Mouse (Mus musculus): Measurements from ENCODE around the gene Ubxn7. TPM values are rescaled to one million over a fixed set of nuclear protein-coding genes. Genes with fewer than 3 reads are reported as not detected.

The Ubxn7 gene
- total RNA-seq, 1 experiment from 2014 or later: 41.0 TPM

DNA sequence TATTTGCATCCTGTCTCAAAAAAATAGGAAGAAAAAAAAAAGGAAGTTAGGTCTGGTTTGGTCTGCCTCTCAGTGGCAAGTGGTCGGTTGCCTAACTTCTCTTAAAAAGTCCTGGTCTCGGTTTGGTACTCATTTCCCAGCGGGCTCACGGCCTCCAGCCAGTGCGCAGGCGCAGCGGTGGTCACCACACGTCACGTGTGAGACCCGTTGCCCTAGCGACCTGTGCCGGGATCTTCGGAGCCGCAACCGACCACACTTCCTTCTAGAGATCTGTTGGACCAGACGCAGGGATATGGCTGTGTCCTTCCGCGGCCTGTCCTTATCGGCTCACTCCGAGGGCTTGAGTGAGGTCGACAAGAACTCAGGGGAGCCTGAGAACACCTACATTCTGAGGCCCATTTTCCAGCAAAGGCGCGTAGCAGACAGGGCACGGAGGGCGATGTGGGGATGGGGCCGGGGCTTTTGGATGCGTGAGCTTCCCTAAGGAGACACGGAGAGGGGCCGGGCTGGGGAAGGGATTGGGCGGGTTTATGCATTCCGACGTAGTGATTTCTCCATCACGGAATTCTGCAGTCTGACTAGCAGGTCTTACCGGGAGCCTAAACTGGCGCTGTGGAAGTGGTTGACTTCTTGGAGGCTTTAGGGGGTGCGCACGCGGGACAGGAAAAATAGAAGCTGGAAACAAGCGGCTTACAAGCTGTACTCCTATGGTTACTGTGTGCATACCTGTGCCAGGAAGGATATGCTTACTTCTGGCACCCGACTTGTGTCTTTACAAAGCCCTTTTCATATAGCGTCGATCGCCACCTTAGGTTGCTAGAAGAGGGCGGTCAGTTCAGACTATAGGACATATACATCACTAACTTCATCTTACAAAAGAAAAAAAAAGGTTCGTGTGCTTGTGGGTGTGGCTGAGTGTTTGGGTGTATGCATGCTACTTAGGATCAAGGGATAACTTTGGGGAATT, 87.7 kb downstream of the Ubxn7 start, which contains the start of gene Tctex1d2:
Gene Tctex1d2, plus strand, starts transcription at position 186 of the 967 bp plus-strand sequence.
- peak; percentile 95 for ATAC-seq (replicated peaks; ENCODE audit: insufficient number of reproducible peaks, low FRiP score, low TSS enrichment, poor library complexity, severe bottlenecking)

- no peak for ATAC-seq (replicated peaks; ENCODE audit: insufficient number of reproducible peaks, low FRiP score, low TSS enrichment, poor library complexity, severe bottlenecking)
Observed at GRCm38 (mm10) chr16:32427506-32427905, 95.4 kb downstream of the Ubxn7 start.

- ATAC-seq (replicated peaks; ENCODE audit: insufficient number of reproducible peaks, low FRiP score, low TSS enrichment, poor library complexity, severe bottlenecking): peak; percentile 78
Observed at GRCm38 (mm10) chr16:32430474-32431046, 98.5 kb downstream of the Ubxn7 start, which contains the start of gene Pcyt1a. Gene Pcyt1a (plus strand): TSS chr16:32430921.

- ATAC-seq (replicated peaks; ENCODE audit: insufficient number of reproducible peaks, low FRiP score, low TSS enrichment, poor library complexity, severe bottlenecking): peak; percentile 23; the same call in 1 of the 2 replicates
Observed at GRCm38 (mm10) chr16:32431047-32431591, 99.1 kb downstream of the Ubxn7 start.

DNA sequence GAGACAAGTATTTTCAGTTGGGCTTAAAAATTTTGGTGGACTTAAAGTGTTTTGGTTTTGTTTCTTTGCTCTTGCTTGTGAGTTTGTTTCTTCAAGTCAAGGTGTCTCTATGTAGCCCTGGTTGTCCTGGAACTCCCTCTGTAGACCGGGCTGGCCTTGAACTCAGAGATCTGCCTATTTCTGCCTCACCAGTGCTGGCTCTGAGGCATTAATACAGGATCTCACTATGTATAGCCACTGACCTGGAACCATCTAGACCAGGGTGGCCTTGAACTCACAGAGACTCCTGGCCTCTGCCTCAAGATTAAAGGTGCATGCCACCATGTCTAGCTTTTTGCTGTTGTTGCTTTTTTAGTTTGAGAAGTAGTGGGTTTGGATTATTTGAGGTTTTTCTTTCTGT, 99.9 kb downstream of the Ubxn7 start:
- ATAC-seq (replicated peaks; ENCODE audit: insufficient number of reproducible peaks, low FRiP score, low TSS enrichment, poor library complexity, severe bottlenecking): no peak

DNA sequence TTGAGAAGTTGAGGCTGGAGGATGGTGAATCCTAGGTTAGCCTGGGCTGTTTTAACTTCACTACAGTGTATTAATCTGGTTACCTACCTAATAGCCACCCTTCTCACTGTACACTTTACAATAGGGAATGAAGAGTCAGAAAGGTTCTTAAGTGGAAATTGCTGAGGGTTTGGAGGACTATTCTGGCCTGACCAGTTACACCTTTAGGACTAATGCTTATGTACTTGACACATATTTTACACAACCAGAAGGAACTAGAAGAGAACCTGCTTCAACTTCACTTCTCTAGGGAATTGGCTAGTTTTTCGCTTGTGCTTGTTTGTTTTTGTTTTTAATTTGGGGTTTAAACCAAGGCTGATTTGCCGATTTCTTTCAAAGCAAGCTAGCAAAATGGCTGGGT, 101.1 kb downstream of the Ubxn7 start:
- ATAC-seq (replicated peaks; ENCODE audit: insufficient number of reproducible peaks, low FRiP score, low TSS enrichment, poor library complexity, severe bottlenecking): no peak

DNA sequence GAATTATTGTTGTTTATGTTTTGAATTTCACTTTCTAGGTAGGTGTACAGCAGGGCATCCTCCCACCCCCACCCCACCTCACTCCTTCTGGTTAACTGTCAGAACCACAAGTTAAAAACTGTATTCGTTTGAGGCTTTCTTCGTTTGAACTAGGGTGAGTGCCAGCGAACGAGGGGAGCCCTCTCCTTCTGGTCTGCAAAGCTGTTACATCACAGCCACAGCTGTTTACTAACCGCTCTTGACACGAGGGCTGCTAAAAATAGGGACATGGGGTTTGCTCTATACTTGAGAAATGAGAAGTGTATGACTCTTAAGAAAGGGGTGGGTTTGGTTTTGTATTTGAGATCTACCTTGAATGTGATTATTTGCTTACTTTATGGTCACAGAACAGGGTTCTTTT, 102.0 kb downstream of the Ubxn7 start:
- ATAC-seq (replicated peaks; ENCODE audit: insufficient number of reproducible peaks, low FRiP score, low TSS enrichment, poor library complexity, severe bottlenecking): peak; percentile 90

GRCm38 (mm10) chr16:32434691-32435090, 102.6 kb downstream of the Ubxn7 start:
- no peak for ATAC-seq (replicated peaks; ENCODE audit: insufficient number of reproducible peaks, low FRiP score, low TSS enrichment, poor library complexity, severe bottlenecking)

DNA sequence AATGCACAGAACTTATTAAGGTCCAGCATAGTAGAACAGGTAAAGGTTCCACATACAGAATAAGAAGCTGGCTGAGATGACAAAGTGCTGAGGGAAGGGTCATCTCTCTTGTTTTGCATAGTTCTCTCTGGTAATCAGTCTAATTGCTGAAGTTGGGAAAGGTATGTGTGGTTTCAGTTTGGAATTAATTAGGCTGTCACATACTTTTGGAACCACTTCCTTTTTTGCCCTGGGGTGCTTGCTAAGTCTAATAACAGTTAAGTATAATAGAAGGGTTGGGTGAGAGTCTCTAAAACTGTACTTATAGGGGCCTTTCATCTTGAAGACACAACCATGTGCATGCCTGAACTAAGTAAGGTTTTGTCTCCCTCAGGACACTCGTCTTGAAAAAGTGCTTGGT, 104.6 kb downstream of the Ubxn7 start:
- ATAC-seq (replicated peaks; ENCODE audit: insufficient number of reproducible peaks, low FRiP score, low TSS enrichment, poor library complexity, severe bottlenecking): no peak

GRCm38 (mm10) chr16:32437266-32437665, 105.2 kb downstream of the Ubxn7 start:
- no peak for ATAC-seq (replicated peaks; ENCODE audit: insufficient number of reproducible peaks, low FRiP score, low TSS enrichment, poor library complexity, severe bottlenecking)

- no peak for ATAC-seq (replicated peaks; ENCODE audit: insufficient number of reproducible peaks, low FRiP score, low TSS enrichment, poor library complexity, severe bottlenecking)
Observed at GRCm38 (mm10) chr16:32441432-32441831, 109.4 kb downstream of the Ubxn7 start.

Other genes starting within 250 kb of the Ubxn7 start
- 47.5 to 86.8 TPM (median 70.6 TPM) in 3 replicates for gene Pigx, start 232.5 kb upstream of the Ubxn7 start, total RNA-seq (2017)
- 11.1 to 15.4 TPM (median 12.7 TPM) in 3 replicates for gene Cep19, start 232.5 kb upstream of the Ubxn7 start, total RNA-seq (2017)
- gene Nrros, start 166.7 kb upstream of the Ubxn7 start, total RNA-seq (2017): 151 to 182 TPM (median 158 TPM) in 3 replicates
- gene Bex6, start 152.4 kb upstream of the Ubxn7 start, total RNA-seq (2017): 0.87 to 1.3 TPM in 2 of 3 replicates, not detected in the other
- gene Fbxo45, start 85.1 kb upstream of the Ubxn7 start, total RNA-seq (2017): 11.4 to 17.4 TPM (median 14.1 TPM) in 3 replicates
- 12.4 to 18.3 TPM (median 15.3 TPM) in 3 replicates for gene Wdr53, start 85.0 kb upstream of the Ubxn7 start, total RNA-seq (2017)
- gene Smco1, start 60.8 kb upstream of the Ubxn7 start, total RNA-seq (2017): not detected in 3 replicates
- 25.0 to 33.0 TPM (median 27.0 TPM) in 3 replicates for gene Rnf168, start 54.8 kb upstream of the Ubxn7 start, total RNA-seq (2017)
- gene Tm4sf19, start 68.2 kb downstream of the Ubxn7 start, total RNA-seq (2017): not detected in 3 replicates
- gene Tctex1d2, start 87.4 kb downstream of the Ubxn7 start, total RNA-seq (2017): 5.4 to 18.0 TPM (median 16.4 TPM) in 3 replicates
- gene Pcyt1a, start 98.7 kb downstream of the Ubxn7 start, total RNA-seq (2017): 58.4 to 78.2 TPM (median 76.1 TPM) in 3 replicates
- gene Slc51a, start 155.6 kb downstream of the Ubxn7 start, total RNA-seq (2017): 0.48 to 0.49 TPM in 2 of 3 replicates, not detected in the other
- gene Zdhhc19, start 164.0 kb downstream of the Ubxn7 start, total RNA-seq (2017): not detected in 3 replicates

All from monocyte, adult 5-6 weeks (primary cell).